Mouse (Mus musculus) E14TG2a.4 (cell line): ENCODE measurements around the gene Mapk8ip1.

Source experiments
- CTCF ChIP-seq: conservative IDR thresholded peaks from 2 replicates; pipeline ENCODE4 v1.5.1; 2014; ENCODE audit warnings: low read length
- POU5F1 ChIP-seq: IDR thresholded peaks from 2 replicates; pipeline ENCODE4 v1.6.1; 2014; ENCODE audit warnings: low read length, borderline replicate concordance

DNA sequence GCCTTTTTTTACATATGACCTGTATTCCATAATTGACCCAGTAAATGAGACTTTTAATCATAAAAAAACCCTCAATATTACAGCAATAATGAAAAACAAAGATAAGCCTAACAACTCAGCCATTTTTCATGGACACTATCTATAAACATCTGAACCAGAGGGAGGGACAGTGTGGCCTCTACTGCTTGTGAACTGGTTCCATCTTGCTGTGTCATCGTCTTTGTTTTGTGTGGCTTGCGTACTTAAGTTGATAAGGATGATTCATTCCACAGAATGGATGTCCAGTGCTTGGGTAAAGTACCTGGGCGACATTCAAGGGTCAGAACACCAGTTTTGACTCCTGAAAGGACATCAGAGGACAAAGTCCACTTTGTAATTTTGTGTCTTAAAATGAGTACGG is 36.3 kb upstream of the Mapk8ip1 start:
- TF ChIP-seq CTCF: no peak
- no peak for TF ChIP-seq POU5F1
